Comparison of ENCODE assay signal across 13 mouse cellular contexts in the genomic region with DNA sequence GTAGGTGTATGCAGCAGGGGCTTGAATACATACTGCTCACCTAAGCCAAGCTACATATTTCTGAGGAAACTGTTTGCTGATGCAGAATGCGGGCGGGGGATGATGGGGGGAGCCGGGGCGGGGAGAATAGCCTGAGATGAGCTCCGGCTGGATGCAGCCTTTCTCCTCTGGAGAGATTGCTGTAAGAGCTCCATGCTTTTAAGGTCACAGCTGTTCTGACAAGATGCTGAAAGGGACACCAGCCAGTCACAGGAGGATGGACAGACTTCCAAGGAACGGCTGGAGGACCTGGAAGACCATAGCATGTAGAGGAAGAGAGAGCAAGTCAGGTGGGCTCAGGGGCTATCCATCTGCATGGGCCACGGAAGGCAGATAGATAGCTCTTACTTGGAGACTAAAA. TPM values are rescaled to one million over a fixed set of nuclear protein-coding genes. Genes with fewer than 3 reads are reported as not detected.
DNase-seq lines count a peak whose midpoint lies in the region; ATAC-seq and TF ChIP-seq lines count a peak whose summit lies in the region.
"Had no signal": no experiment of that assay in that cellular context is flagged by ENCODE, and none has a peak within 500 bp of the region (broad histone marks: within the 10 kb centered on the region; RNA-seq: fewer than 3 reads in every experiment).

No protein-coding gene starts in this region.

- no peak for TF ChIP-seq EP300 in lung, postnatal 0 days (IDR thresholded peaks at IDR 0.05)

- no peak overlapping the region for H3K9ac ChIP-seq in kidney, embryonic 15.5 days
- H3K9ac ChIP-seq in lung, postnatal 0 days (replicated peaks; ENCODE audit: low read depth) = no peak overlapping the region
- peak overlapping the region; percentile 48; the same call in 1 of the 2 replicates for H3K9ac ChIP-seq in intestine, embryonic 16.5 days (ENCODE audit: low read depth, low read length)
- H3K9ac ChIP-seq: forebrain, embryonic 15.5 days; liver, postnatal 0 days; neural tube, embryonic 13.5 days had no signal

- DNase-seq in kidney, adult 8-10 months = no peak
- DNase-seq in lung, postnatal 0 days (ENCODE audit: low spot score) = peak; percentile 67
- DNase-seq in lung, adult 2 months = no peak
- no peak for DNase-seq in T-cell, adult 2 months (ENCODE audit: low spot score)
- DNase-seq in urinary bladder, adult 18-20 months (ENCODE audit: low spot score in 2 of 2) = no peak
- DNase-seq: adrenal gland, postnatal 10 days; liver, postnatal 0 days had no signal

- no peak for TF ChIP-seq CTCF in lung, postnatal 0 days (IDR thresholded peaks at IDR 0.05)
- no peak for TF ChIP-seq CTCF in lung, adult 2 months (IDR thresholded peaks at IDR 0.05; ENCODE audit: insufficient read depth, low read length)

- TF ChIP-seq POLR2A in lung, adult 2 months (IDR thresholded peaks at IDR 0.05; ENCODE audit: borderline replicate concordance, extremely low read depth, low read depth, low read length) = no peak

- ATAC-seq in kidney, embryonic 15.5 days (replicated peaks; ENCODE audit: low FRiP score) = no peak
- peak; percentile 40 for ATAC-seq in lung, postnatal 0 days
- ATAC-seq in intestine, embryonic 16.5 days = peak; percentile 9; the same call in 1 of the 2 replicates
- ATAC-seq: CD4-positive, CD25-positive, alpha-beta regulatory T cell, adult 4 months; forebrain, embryonic 15.5 days; liver, postnatal 0 days had no signal

- no peak overlapping the region for H3K4me3 ChIP-seq in kidney, embryonic 15.5 days (replicated peaks)
- no peak overlapping the region for H3K4me3 ChIP-seq in lung, postnatal 0 days (ENCODE audit: low read depth, low read length)
- no peak overlapping the region for H3K4me3 ChIP-seq in lung, adult 2 months (replicated peaks; ENCODE audit: extremely low read depth, low read depth, low read length)
- H3K4me3 ChIP-seq in intestine, embryonic 16.5 days (ENCODE audit: low read length) = no peak overlapping the region
- H3K4me3 ChIP-seq: forebrain, embryonic 15.5 days; midbrain, embryonic 10.5 days; neural tube, embryonic 13.5 days had no signal

- H3K4me1 ChIP-seq in kidney, embryonic 15.5 days = peaks cover 41% of the 10 kb centered on the region
- no peaks in the 10 kb centered on the region for H3K4me1 ChIP-seq in lung, postnatal 0 days (ENCODE audit: insufficient read depth, low read depth, low read length)
- H3K4me1 ChIP-seq in lung, adult 2 months (ENCODE audit: control insufficient read depth, insufficient read depth, low read length) = 0 out of 2 replicates have a peak, but pooled peaks cover 2% of the 10 kb centered on the region
- peaks cover 35% of the 10 kb centered on the region for H3K4me1 ChIP-seq in intestine, embryonic 16.5 days (ENCODE audit: control insufficient read depth, insufficient read depth, low read length)
- H3K4me1 ChIP-seq: forebrain, embryonic 15.5 days had no signal

- H3K9me3 ChIP-seq in kidney, embryonic 15.5 days (replicated peaks) = no peaks in the 10 kb centered on the region
- no peaks in the 10 kb centered on the region for H3K9me3 ChIP-seq in lung, postnatal 0 days (ENCODE audit: low read length)
- no peaks in the 10 kb centered on the region for H3K9me3 ChIP-seq in intestine, embryonic 16.5 days (ENCODE audit: control insufficient read depth, low read length)
- H3K9me3 ChIP-seq: forebrain, embryonic 15.5 days; midbrain, embryonic 10.5 days; neural tube, embryonic 13.5 days had no signal

- no peaks in the 10 kb centered on the region for H3K27me3 ChIP-seq in kidney, embryonic 15.5 days
- no peaks in the 10 kb centered on the region for H3K27me3 ChIP-seq in lung, postnatal 0 days (replicated peaks; ENCODE audit: insufficient read depth, low read length)
- H3K27me3 ChIP-seq in intestine, embryonic 16.5 days (replicated peaks; ENCODE audit: control insufficient read depth, insufficient read depth, low read length) = no peaks in the 10 kb centered on the region
- H3K27me3 ChIP-seq: forebrain, embryonic 15.5 days; neural tube, embryonic 13.5 days had no signal

- no peaks in the 10 kb centered on the region for H3K36me3 ChIP-seq in kidney, embryonic 15.5 days
- no peaks in the 10 kb centered on the region for H3K36me3 ChIP-seq in lung, postnatal 0 days (ENCODE audit: insufficient read depth, low read length)
- no peaks in the 10 kb centered on the region for H3K36me3 ChIP-seq in intestine, embryonic 16.5 days (ENCODE audit: control insufficient read depth, insufficient read depth, low read length)
- H3K36me3 ChIP-seq: forebrain, embryonic 15.5 days; midbrain, embryonic 10.5 days; neural tube, embryonic 13.5 days had no signal

- peak overlapping the region; percentile 69 for H3K27ac ChIP-seq in kidney, embryonic 15.5 days
- H3K27ac ChIP-seq in lung, postnatal 0 days (ENCODE audit: low read length) = peak overlapping the region; percentile 63
- peak overlapping the region; percentile 83 for H3K27ac ChIP-seq in intestine, embryonic 16.5 days (ENCODE audit: low read length)
- H3K27ac ChIP-seq: forebrain, embryonic 15.5 days; midbrain, embryonic 10.5 days; neural tube, embryonic 13.5 days had no signal

- 0 out of 2 replicates have a peak overlapping the region, but pooled peaks have one; percentile 2 for H3K4me2 ChIP-seq in kidney, embryonic 15.5 days
- H3K4me2 ChIP-seq in lung, postnatal 0 days (replicated peaks; ENCODE audit: low read depth, low read length) = no peak overlapping the region
- 0 out of 2 replicates have a peak overlapping the region, but pooled peaks have one; percentile 5 for H3K4me2 ChIP-seq in intestine, embryonic 16.5 days (ENCODE audit: low read depth, low read length)
- H3K4me2 ChIP-seq: forebrain, embryonic 15.5 days; neural tube, embryonic 13.5 days had no signal

- 60% methylated on average over 7 of the region's 7 CpGs for WGBS in kidney, embryonic 15.5 days
- WGBS in lung, postnatal 0 days = 45% methylated on average over 7 of the region's 7 CpGs
- 56% methylated on average over 7 of the region's 7 CpGs for WGBS in lung, adult 2 months
- 54% methylated on average over 7 of the region's 7 CpGs for WGBS in intestine, embryonic 16.5 days

RNA-seq across cellular contexts. Expression of a gene that starts 51.9 kb away (rescaled TPM):
- 30.4 and 39.7 TPM in 2 replicates for polyA plus RNA-seq in kidney, embryonic 15.5 days (2015; fragmentation: Nextera tagmentation; extraction: Ambion mirVana)
- 97.0 TPM in 2 replicates for polyA plus RNA-seq in lung, postnatal 0 days (2015; fragmentation: Nextera tagmentation; extraction: Ambion mirVana)
- polyA plus RNA-seq in lung, adult 2 months (2012; rRNA removed) = 285 and 297 TPM in 2 replicates
- 94.9 and 96.5 TPM in 2 replicates for polyA plus RNA-seq in intestine, embryonic 16.5 days (2015; fragmentation: Nextera tagmentation; extraction: Ambion mirVana)
